Mouse (Mus musculus) midbrain, embryonic 14.5 days (tissue): ENCODE measurements at regions not wholly inside any gene's neighbourhood (a gene's known extent, or its start where the extent isn't known, plus 50 kb on each side); places are given as distances from the start of the nearest gene placed in this dataset.

Experiments used
- ATAC-seq: fragments of 200-750 bp; cut with Nextera tagmentation; 2 replicates; pipeline ENCODE4 v1.8.0; 2017; ENCODE audit warnings: moderate number of reproducible peaks, moderate library complexity; ENCODE audit not compliant: low FRiP score, low TSS enrichment
- DNase-seq: peaks from one replicate; pipeline ENCODE4 v3.0.0-alpha.2; 2015
- H3K27ac ChIP-seq: fragments of 300-500 bp; sonication (generic); replicated peaks from 2 replicates; pipeline ENCODE4 v1.5.1; 2014; ENCODE audit warnings: mild to moderate bottlenecking, low read depth, low read length, moderate library complexity
- H3K27me3 ChIP-seq: fragments of 300-500 bp; sonication (generic); 2 replicates; pipeline ENCODE4 v1.6.1; 2014; ENCODE audit warnings: low read length, control low read depth, mixed read lengths; ENCODE audit not compliant: control insufficient read depth, insufficient read depth
- H3K36me3 ChIP-seq: fragments of 300-500 bp; sonication (generic); 2 replicates; pipeline ENCODE4 v1.6.1; 2014; ENCODE audit warnings: low read length, control low read depth; ENCODE audit not compliant: control insufficient read depth, insufficient read depth
- H3K4me1 ChIP-seq: fragments of 300-500 bp; sonication (generic); 2 replicates; pipeline ENCODE4 v1.6.1; 2014; ENCODE audit warnings: mild to moderate bottlenecking, antibody characterized with exemption, low read length, control low read depth; ENCODE audit not compliant: control insufficient read depth, insufficient read depth
- H3K4me2 ChIP-seq: fragments of 300-500 bp; sonication (generic); 2 replicates; pipeline ENCODE4 v1.6.1; 2014; ENCODE audit warnings: mild to moderate bottlenecking, low read length, moderate library complexity
- H3K4me3 ChIP-seq: fragments of 300-500 bp; sonication (generic); replicated peaks from 2 replicates; pipeline ENCODE4 v1.5.1; 2014; ENCODE audit warnings: low read depth, low read length
- H3K9ac ChIP-seq: fragments of 300-500 bp; sonication (generic); replicated peaks from 2 replicates; pipeline ENCODE4 v1.6.1; 2014; ENCODE audit warnings: mild to moderate bottlenecking, low read length, moderate library complexity
- H3K9me3 ChIP-seq: fragments of 300-500 bp; sonication (generic); 2 replicates; pipeline ENCODE4 v1.6.1; 2016; ENCODE audit warnings: low read length, control low read depth, mixed read lengths; ENCODE audit not compliant: control insufficient read depth
- WGBS: fragments of 180-500 bp; shearing (Covaris S2); extraction: QIAGEN DNeasy Blood & Tissue Kit; methylation state at CpG from one replicate; pipeline ENCODE4 v1.1.7; 2014; 5-methylcytosine and 5-hydroxymethylcytosine counted together

DNA sequence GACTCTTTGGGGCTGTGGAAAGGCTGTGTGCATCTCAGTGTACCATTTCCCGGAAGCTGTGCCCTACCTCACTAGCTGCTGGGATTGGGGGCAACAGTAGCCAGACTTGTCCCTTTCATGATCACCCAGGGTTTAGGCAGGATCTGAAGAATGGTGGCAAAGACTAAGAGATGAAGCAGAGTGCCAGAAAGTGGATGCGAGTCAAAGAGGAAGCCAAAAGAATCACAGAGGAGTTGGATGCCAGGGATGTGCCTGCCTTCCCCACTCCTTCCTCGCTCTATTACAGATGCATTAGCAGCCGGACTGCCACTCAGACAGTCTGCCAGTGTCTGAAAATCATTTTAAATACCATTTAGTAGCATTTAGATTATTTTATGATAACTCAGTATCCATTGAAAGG, 271.5 kb upstream of the Slc24a2 start:
- H3K9me3 ChIP-seq: no peaks in the 10 kb centered on the region
- H3K27ac ChIP-seq: no peak overlapping the region
- ATAC-seq (no peak), DNase-seq (no peak)
- no peaks in the 10 kb centered on the region for H3K4me1 ChIP-seq
- H3K4me3 ChIP-seq: no peak overlapping the region
- no peak overlapping the region for H3K9ac ChIP-seq
- no peaks in the 10 kb centered on the region for H3K36me3 ChIP-seq
- no peaks in the 10 kb centered on the region for H3K27me3 ChIP-seq
- no peak overlapping the region for H3K4me2 ChIP-seq
- WGBS: 82% methylated on average over 4 of the region's 4 CpGs

- no peak for ATAC-seq
Observed at GRCm38 (mm10) chr4:87500441-87500840, 270.2 kb upstream of the Slc24a2 start.

GRCm38 (mm10) chr4:87487798-87488197, 257.5 kb upstream of the Slc24a2 start:
- no peak overlapping the region for H3K4me2 ChIP-seq
- H3K4me3 ChIP-seq: no peak overlapping the region
- no peaks in the 10 kb centered on the region for H3K9me3 ChIP-seq
- ATAC-seq: no peak
- H3K27ac ChIP-seq: no peak overlapping the region
- no peaks in the 10 kb centered on the region for H3K27me3 ChIP-seq
- 92% methylated on average over 3 of the region's 3 CpGs for WGBS
- no peaks in the 10 kb centered on the region for H3K4me1 ChIP-seq
- no peak overlapping the region for H3K9ac ChIP-seq
- no peaks in the 10 kb centered on the region for H3K36me3 ChIP-seq
- DNase-seq: no peak

More at GRCm38 (mm10) chr4:87500441-87500840, 270.2 kb upstream of the Slc24a2 start:
- DNase-seq: peak; percentile 30
- no peaks in the 10 kb centered on the region for H3K4me1 ChIP-seq
- H3K9ac ChIP-seq: no peak overlapping the region
- no peaks in the 10 kb centered on the region for H3K27me3 ChIP-seq
- H3K4me3 ChIP-seq: no peak overlapping the region
- WGBS: 72% methylated on average over 2 of the region's 2 CpGs
- H3K27ac ChIP-seq: no peak overlapping the region
- no peaks in the 10 kb centered on the region for H3K36me3 ChIP-seq
- H3K9me3 ChIP-seq: no peaks in the 10 kb centered on the region
- H3K4me2 ChIP-seq: no peak overlapping the region

DNA sequence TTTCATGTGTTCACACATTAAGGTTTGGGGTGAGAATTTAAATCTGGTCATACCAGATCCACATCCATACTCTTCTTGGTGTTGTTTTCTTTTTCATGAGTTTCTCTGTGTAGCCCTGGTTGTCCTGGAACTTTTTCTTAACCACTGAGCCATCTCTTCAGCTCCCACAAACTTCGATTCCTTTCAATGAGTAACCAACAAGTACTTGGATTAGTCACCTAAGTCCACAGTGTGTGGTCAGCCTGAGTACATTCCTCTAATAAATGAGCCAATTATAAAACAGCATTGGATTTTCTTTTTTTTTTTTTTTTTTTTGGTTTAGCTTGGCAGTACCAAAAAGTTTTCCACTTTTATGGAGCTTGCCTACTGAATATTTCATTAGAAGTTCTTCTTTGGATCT, 245.3 kb upstream of the Slc24a2 start:
- WGBS: 76% methylated on average over 1 of the region's 1 CpGs

GRCm38 (mm10) chr4:87473331-87474039, 243.2 kb upstream of the Slc24a2 start:
- Histone ChIP-seq H3K4me3 (no peak overlapping the region), H3K27me3 (no peaks in the 10 kb centered on the region), H3K4me1 (no peaks in the 10 kb centered on the region), H3K4me2 (no peak overlapping the region), H3K27ac (no peak overlapping the region), H3K9me3 (no peaks in the 10 kb centered on the region), H3K36me3 (no peaks in the 10 kb centered on the region), H3K9ac (no peak overlapping the region)
- ATAC-seq (no peak), DNase-seq (no peak)
- WGBS: 86% methylated on average over 16 of the region's 16 CpGs

More for the DNA sequence above, 245.3 kb upstream of the Slc24a2 start:
- H3K27ac ChIP-seq: no peak overlapping the region
- no peaks in the 10 kb centered on the region for H3K4me1 ChIP-seq
- no peaks in the 10 kb centered on the region for H3K9me3 ChIP-seq
- H3K9ac ChIP-seq: no peak overlapping the region
- DNase-seq: no peak
- H3K36me3 ChIP-seq: no peaks in the 10 kb centered on the region
- H3K27me3 ChIP-seq: no peaks in the 10 kb centered on the region
- H3K4me2 ChIP-seq: no peak overlapping the region
- no peak overlapping the region for H3K4me3 ChIP-seq
- no peak for ATAC-seq

- no peaks in the 10 kb centered on the region for H3K9me3 ChIP-seq
- H3K27me3 ChIP-seq: no peaks in the 10 kb centered on the region
- DNase-seq (no peak), ATAC-seq (no peak)
- H3K4me3 ChIP-seq: no peak overlapping the region
- WGBS: 53% methylated on average over 1 of the region's 1 CpGs
- H3K4me2 ChIP-seq: no peak overlapping the region
- no peak overlapping the region for H3K9ac ChIP-seq
- H3K4me1 ChIP-seq: no peaks in the 10 kb centered on the region
- no peaks in the 10 kb centered on the region for H3K36me3 ChIP-seq
- H3K27ac ChIP-seq: no peak overlapping the region
Observed at GRCm38 (mm10) chr4:87472787-87473186, 242.5 kb upstream of the Slc24a2 start.

DNA sequence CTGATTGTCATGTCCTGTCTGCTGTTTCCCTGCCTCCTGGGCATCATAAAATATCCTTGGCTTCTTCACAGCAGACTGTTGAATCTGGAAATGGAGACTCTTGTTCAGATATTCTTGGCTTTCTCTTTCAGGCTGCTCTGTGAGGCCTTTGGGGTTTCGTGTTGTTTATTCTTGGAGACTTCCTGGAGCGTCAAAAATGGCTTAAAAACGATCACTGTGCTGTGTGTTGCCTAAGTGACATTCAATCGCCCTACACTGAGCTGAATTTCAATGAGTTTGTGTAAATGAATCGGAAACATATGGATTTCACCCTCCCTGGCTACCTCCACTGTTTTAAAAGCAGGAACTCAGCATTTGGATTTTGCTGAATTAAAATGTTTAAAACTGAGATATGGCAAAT, 241.1 kb upstream of the Slc24a2 start:
- DNase-seq (peak; percentile 28), ATAC-seq (no peak)
- Histone ChIP-seq H3K36me3 (no peaks in the 10 kb centered on the region), H3K4me1 (no peaks in the 10 kb centered on the region), H3K9me3 (no peaks in the 10 kb centered on the region), H3K27me3 (no peaks in the 10 kb centered on the region), H3K4me3 (no peak overlapping the region), H3K4me2 (no peak overlapping the region), H3K9ac (no peak overlapping the region), H3K27ac (no peak overlapping the region; the same call in 1 of the 2 replicates)
- 49% methylated on average over 5 of the region's 5 CpGs for WGBS

GRCm38 (mm10) chr4:87467600-87467999, 237.3 kb upstream of the Slc24a2 start:
- no peak for ATAC-seq
- no peaks in the 10 kb centered on the region for H3K9me3 ChIP-seq
- no peak overlapping the region for H3K27ac ChIP-seq
- H3K27me3 ChIP-seq: no peaks in the 10 kb centered on the region
- H3K36me3 ChIP-seq: no peaks in the 10 kb centered on the region
- no peak overlapping the region for H3K4me2 ChIP-seq
- no peak overlapping the region for H3K9ac ChIP-seq
- DNase-seq: no peak
- H3K4me1 ChIP-seq: no peaks in the 10 kb centered on the region
- H3K4me3 ChIP-seq: no peak overlapping the region

DNA sequence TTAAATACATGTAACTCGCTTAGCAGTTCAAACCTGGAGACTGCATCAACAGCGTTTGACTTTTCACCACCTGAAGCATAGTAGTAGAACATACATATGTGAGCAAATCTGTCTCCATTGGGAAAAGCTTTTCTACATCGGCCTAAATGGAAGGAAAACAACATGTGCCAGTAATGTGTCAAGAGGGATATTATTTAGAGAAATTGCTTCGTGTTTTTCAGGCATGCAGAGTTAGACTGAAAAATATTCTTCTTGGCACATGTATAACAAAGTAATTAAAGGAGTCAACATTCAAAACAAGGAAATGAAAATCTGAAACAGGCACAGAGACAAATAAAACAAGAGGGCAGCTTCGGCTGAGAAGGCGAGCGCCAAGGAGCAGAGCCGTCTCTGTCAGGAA, 236.7 kb upstream of the Slc24a2 start:
- Histone ChIP-seq H3K4me3 (no peak overlapping the region), H3K27me3 (no peaks in the 10 kb centered on the region), H3K36me3 (no peaks in the 10 kb centered on the region), H3K9me3 (no peaks in the 10 kb centered on the region), H3K9ac (no peak overlapping the region), H3K27ac (no peak overlapping the region), H3K4me2 (no peak overlapping the region), H3K4me1 (0 out of 2 replicates have a peak, but pooled peaks cover 4% of the 10 kb centered on the region)
- WGBS: 85% methylated on average over 8 of the region's 8 CpGs
- ATAC-seq (no peak), DNase-seq (no peak)
